Mouse (Mus musculus): Measurements from ENCODE around the gene Syf2. TPM values are rescaled to one million over a fixed set of nuclear protein-coding genes. Genes with fewer than 3 reads are reported as not detected.

Syf2 gene
- polyA plus RNA-seq, 1 experiment from 2014 or later, result 77.6 TPM

- no peak overlapping the region for H3K4me2 ChIP-seq (replicated peaks; ENCODE audit: low read depth, low read length)
- no peak for ATAC-seq (ENCODE audit: low FRiP score)
- no peaks in the 10 kb centered on the region for H3K27me3 ChIP-seq (ENCODE audit: control insufficient read depth, insufficient read depth, low read length)
- 93% methylated on average over 4 of the region's 4 CpGs for WGBS
- H3K27ac ChIP-seq (ENCODE audit: low read depth, low read length), result no peak overlapping the region
- peaks cover 4% of the 10 kb centered on the region; the same call in 1 of the 2 replicates for H3K36me3 ChIP-seq (ENCODE audit: control insufficient read depth, insufficient read depth, low read length)
- H3K9me3 ChIP-seq (ENCODE audit: control insufficient read depth, low read length), result no peaks in the 10 kb centered on the region
- peaks cover 3% of the 10 kb centered on the region; the same call in 1 of the 2 replicates for H3K4me1 ChIP-seq (replicated peaks; ENCODE audit: control insufficient read depth, insufficient read depth, low read length)
- DNase-seq (ENCODE audit: low spot score), result no peak
- H3K9ac ChIP-seq (ENCODE audit: low read depth, low read length), result no peak overlapping the region
- no peak overlapping the region for H3K4me3 ChIP-seq (ENCODE audit: low read depth, low read length)
These were observed 9.0 kb upstream of the Syf2 start for GRCm38 (mm10) chr4:134921703-134922102.

- Histone ChIP-seq H3K4me2 (replicated peaks; ENCODE audit: low read depth, low read length) (peak overlapping the region; percentile 84), H3K36me3 (ENCODE audit: control insufficient read depth, insufficient read depth, low read length) (peaks cover 4% of the 10 kb centered on the region; the same call in 1 of the 2 replicates), H3K27me3 (ENCODE audit: control insufficient read depth, insufficient read depth, low read length) (no peaks in the 10 kb centered on the region), H3K9ac (ENCODE audit: low read depth, low read length) (peak overlapping the region; percentile 69), H3K27ac (ENCODE audit: low read depth, low read length) (0 out of 2 replicates have a peak overlapping the region, but pooled peaks have one; percentile 59), H3K4me1 (replicated peaks; ENCODE audit: control insufficient read depth, insufficient read depth, low read length) (peaks cover 3% of the 10 kb centered on the region; the same call in 1 of the 2 replicates), H3K4me3 (ENCODE audit: low read depth, low read length) (peak overlapping the region; percentile 97), H3K9me3 (ENCODE audit: control insufficient read depth, low read length) (no peaks in the 10 kb centered on the region)
- 64% methylated on average over 10 of the region's 10 CpGs for WGBS
- DNase-seq (ENCODE audit: low spot score), result no peak
- ATAC-seq (ENCODE audit: low FRiP score), result no peak
These were observed 8.4 kb upstream of the Syf2 start for GRCm38 (mm10) chr4:134922111-134922924.

DNA sequence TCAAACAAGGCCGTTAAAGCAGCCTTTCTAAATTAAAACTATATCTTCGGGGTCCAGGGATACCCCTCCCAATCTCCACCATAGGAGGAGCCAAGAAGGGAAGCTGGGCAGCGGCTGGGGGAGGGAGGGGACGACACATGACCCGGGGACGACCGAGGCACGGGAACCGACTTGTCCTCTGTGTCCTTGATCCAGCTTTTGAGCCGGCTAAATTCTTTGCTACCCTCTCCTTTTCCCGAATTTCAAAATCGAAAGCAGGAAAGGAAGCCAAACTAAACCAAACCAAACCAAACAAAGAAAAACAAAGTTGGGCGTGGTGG is 7.8 kb upstream of the Syf2 start:
- WGBS, result 0% methylated on average over 13 of the region's 13 CpGs
- H3K27me3 ChIP-seq (ENCODE audit: control insufficient read depth, insufficient read depth, low read length), result no peaks in the 10 kb centered on the region
- peaks cover 3% of the 10 kb centered on the region; the same call in 1 of the 2 replicates for H3K4me1 ChIP-seq (replicated peaks; ENCODE audit: control insufficient read depth, insufficient read depth, low read length)
- ATAC-seq (ENCODE audit: low FRiP score) (peak; percentile 73), DNase-seq (ENCODE audit: low spot score) (peak; percentile 72)
- no peaks in the 10 kb centered on the region for H3K9me3 ChIP-seq (ENCODE audit: control insufficient read depth, low read length)
- H3K27ac ChIP-seq (ENCODE audit: low read depth, low read length), result peak overlapping the region; percentile 59; the same call in 1 of the 2 replicates
- H3K9ac ChIP-seq (ENCODE audit: low read depth, low read length), result peak overlapping the region; percentile 69
- H3K4me3 ChIP-seq (ENCODE audit: low read depth, low read length), result peak overlapping the region; percentile 97
- peak overlapping the region; percentile 84 for H3K4me2 ChIP-seq (replicated peaks; ENCODE audit: low read depth, low read length)
- H3K36me3 ChIP-seq (ENCODE audit: control insufficient read depth, insufficient read depth, low read length), result peaks cover 4% of the 10 kb centered on the region; the same call in 1 of the 2 replicates

- Histone ChIP-seq H3K36me3 (ENCODE audit: control insufficient read depth, insufficient read depth, low read length) (peaks cover 4% of the 10 kb centered on the region; the same call in 1 of the 2 replicates), H3K27me3 (ENCODE audit: control insufficient read depth, insufficient read depth, low read length) (no peaks in the 10 kb centered on the region), H3K9ac (ENCODE audit: low read depth, low read length) (peak within 1 kb of the TSS; percentile 94), H3K9me3 (ENCODE audit: control insufficient read depth, low read length) (no peaks in the 10 kb centered on the region), H3K4me3 (ENCODE audit: low read depth, low read length) (peak within 1 kb of the TSS; percentile 97), H3K27ac (ENCODE audit: low read depth, low read length) (peak within 1 kb of the TSS; percentile 80; the same call in 1 of the 2 replicates), H3K4me1 (replicated peaks; ENCODE audit: control insufficient read depth, insufficient read depth, low read length) (peaks cover 3% of the 10 kb centered on the region; the same call in 1 of the 2 replicates), H3K4me2 (replicated peaks; ENCODE audit: low read depth, low read length) (peak within 1 kb of the TSS; percentile 84)
- under 1% methylated on average over 64 of the region's 64 CpGs for WGBS
- ATAC-seq (ENCODE audit: low FRiP score) (peak; percentile 92), DNase-seq (ENCODE audit: low spot score) (peak; percentile 98)
These were observed 7.3 kb upstream of the Syf2 start, which contains the start of gene Rsrp1 for GRCm38 (mm10) chr4:134923258-134924018. Gene Rsrp1 (plus strand): TSS chr4:134923592.

GRCm38 (mm10) chr4:134924019-134924741 is 6.5 kb upstream of the Syf2 start:
- peak; percentile 29; the same call in 1 of the 2 replicates for ATAC-seq (ENCODE audit: low FRiP score)
- Histone ChIP-seq H3K9ac (ENCODE audit: low read depth, low read length) (peak overlapping the region; percentile 94), H3K36me3 (ENCODE audit: control insufficient read depth, insufficient read depth, low read length) (peaks cover 4% of the 10 kb centered on the region; the same call in 1 of the 2 replicates), H3K4me3 (ENCODE audit: low read depth, low read length) (peak overlapping the region; percentile 97), H3K4me1 (replicated peaks; ENCODE audit: control insufficient read depth, insufficient read depth, low read length) (peaks cover 3% of the 10 kb centered on the region; the same call in 1 of the 2 replicates), H3K9me3 (ENCODE audit: control insufficient read depth, low read length) (no peaks in the 10 kb centered on the region), H3K27ac (ENCODE audit: low read depth, low read length) (peak overlapping the region; percentile 80; the same call in 1 of the 2 replicates), H3K27me3 (ENCODE audit: control insufficient read depth, insufficient read depth, low read length) (no peaks in the 10 kb centered on the region), H3K4me2 (replicated peaks; ENCODE audit: low read depth, low read length) (peak overlapping the region; percentile 84)
- DNase-seq (ENCODE audit: low spot score), result peak; percentile 64
- under 1% methylated on average over 73 of the region's 75 CpGs for WGBS

GRCm38 (mm10) chr4:134925206-134925605 is 5.5 kb upstream of the Syf2 start:
- no peaks in the 10 kb centered on the region for H3K27me3 ChIP-seq (ENCODE audit: control insufficient read depth, insufficient read depth, low read length)
- WGBS, result 90% methylated on average over 8 of the region's 8 CpGs
- ATAC-seq (ENCODE audit: low FRiP score), result no peak
- H3K4me1 ChIP-seq (replicated peaks; ENCODE audit: control insufficient read depth, insufficient read depth, low read length), result peaks cover 3% of the 10 kb centered on the region; the same call in 1 of the 2 replicates
- no peaks in the 10 kb centered on the region for H3K9me3 ChIP-seq (ENCODE audit: control insufficient read depth, low read length)
- H3K9ac ChIP-seq (ENCODE audit: low read depth, low read length), result no peak overlapping the region
- H3K4me2 ChIP-seq (replicated peaks; ENCODE audit: low read depth, low read length), result peak overlapping the region; percentile 84; the same call in 1 of the 2 replicates
- no peak overlapping the region for H3K27ac ChIP-seq (ENCODE audit: low read depth, low read length)
- H3K4me3 ChIP-seq (ENCODE audit: low read depth, low read length), result peak overlapping the region; percentile 97; the same call in 1 of the 2 replicates
- DNase-seq (ENCODE audit: low spot score), result no peak
- H3K36me3 ChIP-seq (ENCODE audit: control insufficient read depth, insufficient read depth, low read length), result peaks cover 4% of the 10 kb centered on the region; the same call in 1 of the 2 replicates

DNA sequence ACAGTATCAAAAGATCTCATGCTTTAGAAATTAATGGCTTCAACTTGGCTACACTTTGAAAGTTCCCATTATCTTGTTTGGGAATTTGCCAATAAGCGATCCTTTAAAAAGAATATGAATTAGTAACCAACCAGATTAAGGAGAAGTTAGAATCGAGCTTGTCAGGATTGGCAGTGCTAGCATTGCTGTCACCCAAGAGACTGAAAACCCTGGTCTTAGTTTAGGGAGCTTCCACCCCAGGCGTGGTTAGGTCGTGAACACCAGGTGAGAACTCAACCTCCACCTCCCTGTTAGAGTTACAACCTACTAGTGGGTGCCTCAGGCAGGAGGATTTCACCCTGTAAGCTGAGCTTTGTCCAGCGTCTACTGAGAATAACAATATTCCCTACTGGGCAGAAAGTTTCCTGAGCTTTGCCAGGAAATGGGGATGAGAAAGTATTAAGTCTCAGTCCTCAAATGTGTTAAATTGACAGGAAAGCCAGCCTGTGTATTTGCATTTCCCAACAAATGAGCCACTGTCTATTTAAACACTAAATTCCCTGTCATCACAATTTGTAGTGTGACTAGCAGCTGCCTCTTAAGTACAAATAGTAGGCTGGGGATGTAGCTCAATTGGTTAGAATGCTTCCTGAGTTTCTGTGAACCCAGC is 2.8 kb upstream of the Syf2 start:
- no peak overlapping the region for H3K27ac ChIP-seq (ENCODE audit: low read depth, low read length)
- peaks cover 4% of the 10 kb centered on the region; the same call in 1 of the 2 replicates for H3K36me3 ChIP-seq (ENCODE audit: control insufficient read depth, insufficient read depth, low read length)
- no peaks in the 10 kb centered on the region for H3K27me3 ChIP-seq (ENCODE audit: control insufficient read depth, insufficient read depth, low read length)
- H3K4me1 ChIP-seq (replicated peaks; ENCODE audit: control insufficient read depth, insufficient read depth, low read length), result peaks cover 4% of the 10 kb centered on the region; the same call in 1 of the 2 replicates
- no peak overlapping the region for H3K9ac ChIP-seq (ENCODE audit: low read depth, low read length)
- H3K9me3 ChIP-seq (ENCODE audit: control insufficient read depth, low read length), result no peaks in the 10 kb centered on the region
- 77% methylated on average over 5 of the region's 5 CpGs for WGBS
- DNase-seq (ENCODE audit: low spot score) (no peak), ATAC-seq (ENCODE audit: low FRiP score) (no peak)
- H3K4me2 ChIP-seq (replicated peaks; ENCODE audit: low read depth, low read length), result no peak overlapping the region
- H3K4me3 ChIP-seq (ENCODE audit: low read depth, low read length), result no peak overlapping the region
